Mouse (Mus musculus): ENCODE measurements around the gene Gnmt.
"Not testable (repeated sequence)": the region's sequence is repeated elsewhere in the genome, so short reads cannot be mapped to it uniquely, and the experiment has no call there.

Gnmt gene

DNA sequence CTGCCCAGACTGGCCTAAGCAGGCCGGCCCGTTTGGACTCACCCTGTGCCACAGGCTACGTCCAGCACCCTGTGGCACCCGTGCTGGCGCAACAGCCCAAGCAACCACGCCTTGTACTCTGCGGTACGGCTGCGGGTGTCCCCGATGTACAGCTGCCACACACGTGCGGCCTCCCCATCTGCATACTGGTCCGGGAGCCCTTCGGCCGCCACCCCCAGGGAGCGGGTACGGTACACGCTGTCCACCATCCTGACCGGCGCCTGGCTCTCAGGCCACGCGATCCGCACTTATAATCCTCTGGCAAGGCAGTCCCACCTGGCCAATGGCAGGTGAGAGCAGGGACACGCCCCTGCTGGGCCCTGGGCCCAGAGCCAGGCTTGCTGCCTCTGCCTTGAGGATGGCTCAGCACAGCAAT is at the start of gene Gnmt:
Gene Gnmt, minus strand, starts transcription at position 265 of the 415 bp plus-strand sequence.
- DNase-seq (ENCODE audit: low spot score in 2 of 2) = peak in 1 of 2 experiments; percentile 22

GRCm38 (mm10) chr17:46776087-46776486 is 47.1 kb upstream of the Gnmt start:
- no peak for DNase-seq (ENCODE audit: low spot score in 2 of 2)

GRCm38 (mm10) chr17:46775070-46775469 is 46.1 kb upstream of the Gnmt start:
- no peak for DNase-seq (ENCODE audit: low spot score in 2 of 2)

GRCm38 (mm10) chr17:46774131-46774472 is 45.1 kb upstream of the Gnmt start:
- no peak for DNase-seq (ENCODE audit: low spot score in 2 of 2)

DNA sequence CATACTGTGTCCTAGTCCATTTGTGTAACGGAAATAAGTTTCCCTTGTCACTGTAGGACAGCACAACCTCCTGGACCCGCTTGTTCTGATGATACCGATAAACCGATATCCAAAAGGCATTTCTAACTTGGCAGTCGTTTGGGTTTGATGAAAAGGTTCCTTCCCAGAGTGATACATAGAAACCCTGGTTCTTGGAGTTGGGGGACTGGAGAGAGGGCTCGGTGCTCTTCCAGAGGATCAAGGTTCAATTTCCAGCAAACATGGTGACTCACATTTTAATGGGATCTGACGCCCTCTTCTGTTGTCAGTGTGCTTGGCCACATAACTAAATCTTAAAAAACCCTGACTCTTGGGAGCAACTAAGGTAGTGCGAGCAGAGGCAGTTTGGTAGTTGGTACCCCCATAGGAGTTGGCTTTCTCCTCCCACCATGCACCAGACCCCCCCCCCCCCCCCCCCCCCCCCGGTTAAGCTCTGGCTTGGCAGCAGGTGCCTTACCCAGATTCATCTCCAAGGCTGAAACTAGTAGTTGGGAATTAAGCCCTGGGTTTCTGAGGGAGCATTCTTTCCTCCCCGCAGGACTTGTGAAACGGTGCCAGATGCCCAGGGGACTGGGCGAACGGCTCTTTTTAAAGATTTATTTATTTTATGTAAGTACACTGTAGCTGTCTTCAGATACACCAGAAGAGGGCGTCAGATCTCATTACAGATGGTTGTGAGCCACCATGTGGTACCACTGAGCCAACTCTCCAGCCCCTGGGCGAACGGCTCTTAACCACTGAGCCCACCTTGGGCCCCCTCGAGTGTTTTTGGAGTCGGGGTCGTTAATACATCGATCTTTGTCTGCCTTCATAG is 44.5 kb upstream of the Gnmt start:
- DNase-seq (ENCODE audit: low spot score in 2 of 2) = no peak

DNA sequence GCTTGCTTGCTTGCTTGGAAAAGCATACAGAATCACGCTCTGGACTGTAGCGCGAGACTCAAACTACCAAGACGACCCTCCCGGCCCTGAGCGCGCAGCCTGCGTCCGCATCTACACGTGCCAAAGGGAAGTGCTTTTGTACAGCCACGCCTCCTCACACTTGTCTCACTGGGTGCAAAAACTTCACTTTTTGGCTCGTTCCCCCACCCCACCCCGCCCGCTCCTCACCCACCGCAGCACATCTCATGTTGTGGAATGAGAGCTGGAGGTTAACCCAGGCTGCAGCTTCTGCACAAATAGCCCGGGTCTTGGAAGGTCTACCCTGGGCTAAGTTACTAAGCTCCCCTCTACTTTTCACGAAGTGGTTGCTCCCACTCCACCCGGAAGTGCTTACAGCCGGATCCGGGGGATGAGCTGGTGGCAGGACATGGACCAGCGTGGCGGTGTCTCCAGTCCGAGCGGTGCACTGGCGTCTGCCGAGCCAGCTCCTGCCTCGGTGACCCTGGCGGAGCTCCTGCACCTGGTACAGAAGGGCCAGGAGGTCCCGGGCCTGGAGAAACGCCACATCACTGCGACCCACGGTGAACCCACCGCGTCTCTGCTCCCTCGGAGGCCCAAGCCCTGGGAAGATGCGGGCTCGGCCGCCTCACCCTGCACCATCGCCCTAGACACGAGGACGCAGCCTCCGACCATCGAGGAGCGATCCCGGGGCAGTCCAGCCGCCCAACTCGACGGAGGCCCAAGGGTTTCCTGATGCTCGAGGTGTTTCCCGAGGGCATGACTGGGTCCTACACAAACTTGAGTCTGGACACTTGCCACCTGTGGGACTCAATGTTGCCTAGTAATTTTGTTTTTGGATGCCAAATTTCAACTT is 43.7 kb upstream of the Gnmt start, which contains the start of gene 2310039H08Rik:
Gene 2310039H08Rik, plus strand, starts transcription at position 232 of the 874 bp plus-strand sequence.
- DNase-seq (ENCODE audit: low spot score in 2 of 2) = peak; percentile 72 to 80

- DNase-seq (ENCODE audit: low spot score in 2 of 2) = no peak
Measured at GRCm38 (mm10) chr17:46772038-46772403, 43.1 kb upstream of the Gnmt start.

GRCm38 (mm10) chr17:46771616-46772015 is 42.6 kb upstream of the Gnmt start:
- no peak for DNase-seq (ENCODE audit: low spot score in 2 of 2)

- DNase-seq (ENCODE audit: low spot score in 2 of 2) = no peak
Measured at GRCm38 (mm10) chr17:46771025-46771424, 42.1 kb upstream of the Gnmt start.

- DNase-seq (ENCODE audit: low spot score in 2 of 2) = no peak
Measured at GRCm38 (mm10) chr17:46770546-46770945, 41.6 kb upstream of the Gnmt start.

- DNase-seq (ENCODE audit: low spot score in 2 of 2) = no peak
Measured at GRCm38 (mm10) chr17:46767868-46768267, 38.9 kb upstream of the Gnmt start.

DNA sequence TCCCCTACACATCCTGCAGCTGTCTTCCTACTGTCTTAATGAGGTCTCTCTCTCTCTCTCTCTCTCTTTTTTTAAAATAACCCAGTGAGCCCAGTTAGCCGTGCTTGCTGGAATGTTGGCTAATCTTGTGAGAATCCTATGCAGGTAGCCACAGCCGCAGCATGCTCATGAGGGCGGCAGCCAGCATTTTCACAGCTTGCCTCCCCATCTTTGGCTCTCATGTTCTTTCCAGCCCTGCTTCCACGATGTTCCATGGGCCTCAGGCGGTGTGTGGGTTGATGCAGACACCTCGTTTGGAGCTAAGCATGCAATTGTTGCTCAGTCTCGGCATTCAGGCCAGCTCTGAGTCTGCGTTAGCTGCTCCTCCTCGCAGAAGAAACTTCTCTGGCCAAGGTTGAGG is 35.9 kb upstream of the Gnmt start:
- not testable (repeated sequence) for DNase-seq (ENCODE audit: low spot score in 2 of 2)

GRCm38 (mm10) chr17:46763544-46763943 is 34.6 kb upstream of the Gnmt start, which contains the start of gene Ptcra:
Ptcra (minus strand) TSS chr17:46763712.
- DNase-seq (ENCODE audit: low spot score in 2 of 2) = no peak

GRCm38 (mm10) chr17:46758753-46759152 is 29.8 kb upstream of the Gnmt start:
- DNase-seq (ENCODE audit: low spot score in 2 of 2) = no peak

- DNase-seq (ENCODE audit: low spot score in 2 of 2) = peak; percentile 98 to 99
Measured at GRCm38 (mm10) chr17:46751794-46752556, 23.0 kb upstream of the Gnmt start, which contains the start of gene Cnpy3. Cnpy3 (minus strand) TSS chr17:46752214.

DNA sequence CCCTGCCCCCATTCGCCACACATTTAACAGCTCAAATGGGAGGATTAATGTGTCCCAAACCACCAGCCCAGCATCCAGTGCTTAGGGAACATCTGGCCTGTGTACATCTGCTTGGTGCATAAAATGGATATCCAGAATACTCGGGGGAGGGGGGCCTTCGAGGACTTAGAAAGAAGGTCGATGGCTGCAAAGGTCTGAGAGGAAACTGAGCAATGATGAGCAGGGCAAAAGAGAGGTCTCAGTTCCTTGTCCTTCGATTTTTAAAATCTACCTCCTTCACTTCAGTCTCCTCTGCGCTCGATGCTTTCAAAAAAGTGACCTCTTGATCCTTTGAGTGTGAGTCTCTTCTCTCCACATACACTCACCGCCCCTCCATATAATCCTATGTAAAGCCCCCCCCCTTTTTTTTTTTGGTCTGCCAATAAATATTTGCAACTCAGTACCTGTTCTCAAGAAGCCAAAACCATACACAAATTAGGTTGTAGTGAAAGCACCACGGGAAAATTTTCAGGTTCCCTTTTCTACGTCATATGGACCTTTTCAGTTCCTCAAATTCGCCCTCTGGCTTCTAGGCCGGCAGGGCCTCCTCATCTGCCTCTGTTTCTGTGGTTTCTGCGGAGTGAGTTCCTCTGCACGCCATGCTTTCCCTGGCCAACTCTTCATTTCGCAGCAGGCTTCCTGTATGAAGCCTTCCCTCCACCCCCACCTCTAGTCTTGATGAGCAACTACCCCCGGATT is 22.3 kb upstream of the Gnmt start:
- peak in 1 of 2 experiments; percentile 61 for DNase-seq (ENCODE audit: low spot score in 2 of 2)

- no peak for DNase-seq (ENCODE audit: low spot score in 2 of 2)
Measured at GRCm38 (mm10) chr17:46750580-46750979, 21.6 kb upstream of the Gnmt start.

- no peak for DNase-seq (ENCODE audit: low spot score in 2 of 2)
Measured at GRCm38 (mm10) chr17:46749282-46749681, 20.3 kb upstream of the Gnmt start.

GRCm38 (mm10) chr17:46747806-46748205 is 18.8 kb upstream of the Gnmt start:
- no peak for DNase-seq (ENCODE audit: low spot score in 2 of 2)

- DNase-seq (ENCODE audit: low spot score in 2 of 2) = no peak
Measured at GRCm38 (mm10) chr17:46747234-46747633, 18.3 kb upstream of the Gnmt start.

DNA sequence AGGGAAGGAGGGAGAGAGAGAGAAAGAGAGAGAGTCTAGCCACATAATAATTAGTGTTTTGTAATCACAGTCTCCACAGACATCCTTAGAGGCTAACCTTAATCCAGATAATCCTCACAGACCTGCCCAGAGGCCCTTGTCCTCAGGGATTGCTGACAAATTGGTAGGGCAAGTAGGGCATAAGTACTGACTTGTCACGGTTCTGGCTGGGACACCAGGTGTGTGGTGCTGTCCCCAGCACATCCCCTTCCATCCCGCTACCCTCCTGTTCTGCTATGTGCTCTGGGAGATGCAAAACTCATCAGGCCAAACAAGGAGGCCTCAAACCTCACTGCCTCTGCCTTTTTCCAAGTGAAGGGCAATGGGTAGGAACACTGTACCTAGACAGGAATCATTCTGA is 16.5 kb upstream of the Gnmt start:
- no peak for DNase-seq (ENCODE audit: low spot score in 2 of 2)

Measured in frontal cortex, postnatal 10 days (tissue).